Mouse (Mus musculus) MEL (cell line): ENCODE measurements around the gene Tlcd2. TPM values are rescaled to one million over a fixed set of nuclear protein-coding genes. Genes with fewer than 3 reads are reported as not detected.

Experiments used
- DNase-seq: peaks from one replicate; pipeline ENCODE4 v3.0.0; 2011; ENCODE audit warnings: low read depth, low spot score
- H3K27ac ChIP-seq: 2 replicates; pipeline ENCODE4 v1.5.1; 2012; ENCODE audit warnings: low read depth, mild to moderate bottlenecking, control low read depth, low read length, moderate library complexity; ENCODE audit not compliant: control insufficient read depth
- H3K27me3 ChIP-seq, 2 experiments: fragments of 150-350 bp in 1 of 2; sonication (generic) in 1 of 2; 2 replicates each; pipeline ENCODE4 v1.6.1; 2012; ENCODE audit warnings: low read length in 2 of 2, mild to moderate bottlenecking in 2 of 2, improper control_type of control experiment in 1 of 2, moderate library complexity in 1 of 2; ENCODE audit not compliant: insufficient read depth in 2 of 2, control insufficient read depth in 1 of 2
- H3K36me3 ChIP-seq, 2 experiments: 2 replicates each; pipeline ENCODE4 v1.6.1; 2012 to 2014; ENCODE audit warnings: low read length in 2 of 2, improper control_type of control experiment in 1 of 2, inconsistent platforms in 1 of 2, mild to moderate bottlenecking in 1 of 2; ENCODE audit not compliant: insufficient read depth in 2 of 2, control insufficient read depth in 1 of 2
- H3K4me1 ChIP-seq, 2 experiments: fragments of 150-350 bp in 1 of 2; sonication (generic) in 1 of 2; 2 replicates each; pipeline ENCODE4 v1.6.1; 2012; ENCODE audit warnings: low read length in 2 of 2, improper control_type of control experiment in 1 of 2, mild to moderate bottlenecking in 1 of 2; ENCODE audit not compliant: insufficient read depth in 2 of 2, control insufficient read depth in 1 of 2
- H3K4me3 ChIP-seq, 2 experiments: fragments of 150-350 bp in 1 of 2; sonication (generic) in 1 of 2; 2 replicates each; pipeline ENCODE4 v1.5.1; 2012; ENCODE audit warnings: low read depth in 2 of 2, low read length in 2 of 2, mild to moderate bottlenecking in 2 of 2, moderate library complexity in 2 of 2, control low read depth in 1 of 2, improper control_type of control experiment in 1 of 2; ENCODE audit not compliant: control insufficient read depth in 1 of 2, insufficient read depth in 1 of 2
- H3K79me2 ChIP-seq: 2 replicates; pipeline ENCODE4 v1.6.1; 2012; ENCODE audit warnings: mild to moderate bottlenecking, low read length, moderate library complexity; ENCODE audit not compliant: control insufficient read depth, poor library complexity, insufficient read depth
- H3K9ac ChIP-seq: 2 replicates; pipeline ENCODE4 v1.6.1; 2012; ENCODE audit warnings: low read depth, mild to moderate bottlenecking, control low read depth, low read length, moderate library complexity; ENCODE audit not compliant: control insufficient read depth, poor library complexity, severe bottlenecking
- H3K9me3 ChIP-seq: fragments of 150-350 bp; sonication (generic); replicated peaks from 2 replicates; pipeline ENCODE4 v1.6.1; 2012; ENCODE audit warnings: mild to moderate bottlenecking, low read length, improper control_type of control experiment, moderate library complexity; ENCODE audit not compliant: insufficient read depth
- BHLHE40 ChIP-seq: IDR thresholded peaks from 2 replicates; pipeline ENCODE4 v1.6.1; 2012; ENCODE audit warnings: low read depth, mild to moderate bottlenecking, inconsistent platforms, low read length, improper control_type of control experiment, borderline replicate concordance
- CHD1 ChIP-seq: IDR thresholded peaks from 2 replicates; pipeline ENCODE4 v1.6.1; 2012; ENCODE audit warnings: low read depth, mild to moderate bottlenecking, inconsistent platforms, low read length, improper control_type of control experiment
- CTCF ChIP-seq, 3 experiments: IDR thresholded peaks in 2 of 3; conservative IDR thresholded peaks in 1 of 3; 2 replicates each; pipeline ENCODE4 v1.5.1; 2011 to 2012; ENCODE audit warnings: low read length in 3 of 3, low read depth in 2 of 3, mild to moderate bottlenecking in 2 of 3, improper control_type of control experiment in 1 of 3, inconsistent platforms in 1 of 3, mixed read lengths in 1 of 3, moderate library complexity in 1 of 3; ENCODE audit not compliant: control insufficient read depth in 1 of 3, insufficient read depth in 1 of 3, poor library complexity in 1 of 3, severe bottlenecking in 1 of 3
- E2F4 ChIP-seq: IDR thresholded peaks from 2 replicates; pipeline ENCODE4 v1.6.1; 2011; ENCODE audit warnings: low read depth, low read length, improper control_type of control experiment, borderline replicate concordance
- HCFC1 ChIP-seq: IDR thresholded peaks from 2 replicates; pipeline ENCODE4 v1.6.1; 2012; ENCODE audit warnings: low read depth, mild to moderate bottlenecking, inconsistent platforms, low read length, improper control_type of control experiment, moderate library complexity
- JUND ChIP-seq: IDR thresholded peaks from 2 replicates; pipeline ENCODE4 v1.6.1; 2011; ENCODE audit warnings: low read depth, mild to moderate bottlenecking, improper control_type of control experiment, low read length
- KAT2A ChIP-seq: conservative IDR thresholded peaks from 2 replicates; pipeline ENCODE4 v1.6.1; 2012; ENCODE audit warnings: low read depth, low read length, improper control_type of control experiment, inconsistent platforms
- MAFK ChIP-seq: IDR thresholded peaks from 2 replicates; pipeline ENCODE4 v1.6.1; 2011; ENCODE audit warnings: low read depth, mild to moderate bottlenecking, low read length, improper control_type of control experiment, borderline replicate concordance
- MAZ ChIP-seq: IDR thresholded peaks from 2 replicates; pipeline ENCODE4 v1.6.1; 2012; ENCODE audit warnings: low read depth, mild to moderate bottlenecking, inconsistent platforms, low read length, improper control_type of control experiment
- MXI1 ChIP-seq: IDR thresholded peaks from 2 replicates; pipeline ENCODE4 v1.6.1; 2011; ENCODE audit warnings: mild to moderate bottlenecking, low read depth, low read length, improper control_type of control experiment
- MYB ChIP-seq: IDR thresholded peaks from 2 replicates; pipeline ENCODE4 v1.6.1; 2011; ENCODE audit warnings: mild to moderate bottlenecking, low read depth, low read length, improper control_type of control experiment
- POLR2A ChIP-seq, 2 experiments: IDR thresholded peaks; 2 replicates each; pipeline ENCODE4 v1.6.1; 2011 to 2012; ENCODE audit warnings: low read length in 2 of 2, mild to moderate bottlenecking in 2 of 2, control low read depth in 1 of 2, improper control_type of control experiment in 1 of 2, low read depth in 1 of 2, moderate library complexity in 1 of 2; ENCODE audit not compliant: control insufficient read depth in 1 of 2, insufficient read depth in 1 of 2, poor library complexity in 1 of 2
- POLR2AphosphoS2 ChIP-seq: IDR thresholded peaks from 2 replicates; pipeline ENCODE4 v1.6.1; 2011; ENCODE audit warnings: low read length, improper control_type of control experiment
- RAD21 ChIP-seq: IDR thresholded peaks from 2 replicates; pipeline ENCODE4 v1.6.1; 2011; ENCODE audit warnings: mild to moderate bottlenecking, low read depth, low read length, improper control_type of control experiment
- SIN3A ChIP-seq: IDR thresholded peaks from 2 replicates; pipeline ENCODE4 v1.6.1; 2012; ENCODE audit warnings: low read length, improper control_type of control experiment, inconsistent platforms
- SMC3 ChIP-seq: IDR thresholded peaks from 2 replicates; pipeline ENCODE4 v1.6.1; 2011; ENCODE audit warnings: low read depth, low read length, improper control_type of control experiment
- TCF12 ChIP-seq: IDR thresholded peaks from 2 replicates; pipeline ENCODE4 v1.6.1; 2014; ENCODE audit warnings: low read depth, mild to moderate bottlenecking, inconsistent platforms, low read length, improper control_type of control experiment, moderate library complexity
- USF1 ChIP-seq: IDR thresholded peaks from 2 replicates; pipeline ENCODE4 v1.6.1; 2014; ENCODE audit warnings: low read depth, mild to moderate bottlenecking, inconsistent platforms, low read length, improper control_type of control experiment, moderate library complexity
- ZKSCAN1 ChIP-seq: IDR thresholded peaks from 2 replicates; pipeline ENCODE4 v1.6.1; 2012; ENCODE audit warnings: low read depth, mild to moderate bottlenecking, inconsistent platforms, low read length, improper control_type of control experiment, moderate library complexity
- ZMIZ1 ChIP-seq: IDR thresholded peaks from 2 replicates; pipeline ENCODE4 v1.6.1; 2012; ENCODE audit warnings: low read depth, mild to moderate bottlenecking, inconsistent platforms, low read length, improper control_type of control experiment, moderate library complexity
- ZNF384 ChIP-seq: IDR thresholded peaks from 2 replicates; pipeline ENCODE4 v1.6.1; 2012; ENCODE audit warnings: low read depth, mild to moderate bottlenecking, inconsistent platforms, low read length, improper control_type of control experiment
- polyA plus RNA-seq, 2 experiments: library from polyadenylated mRNA; stranded (reverse) in 1 of 2; unstranded in 1 of 2; fragments of >175 nt in 1 of 2; fragments of >200 nt in 1 of 2; gene quantifications; 2 replicates each; pipeline versions ENCODE4 v1.2.1 to v1.2.4; 2012; ENCODE audit warnings: low replicate concordance in 2 of 2, low read depth in 1 of 2; ENCODE audit not compliant: insufficient read length in 2 of 2, insufficient read depth in 1 of 2, missing spikeins in 1 of 2
- total RNA-seq: library from RNA; depleted of rRNA; stranded (reverse); fragments of 300-350 nt; gene quantifications from 2 replicates; pipeline ENCODE4 v1.2.3, GENCODE M21; 2012

Gene Tlcd2
- total and polyA plus RNA-seq, 3 experiments: 0.50 to 0.86 TPM; not detected in 1

DNA sequence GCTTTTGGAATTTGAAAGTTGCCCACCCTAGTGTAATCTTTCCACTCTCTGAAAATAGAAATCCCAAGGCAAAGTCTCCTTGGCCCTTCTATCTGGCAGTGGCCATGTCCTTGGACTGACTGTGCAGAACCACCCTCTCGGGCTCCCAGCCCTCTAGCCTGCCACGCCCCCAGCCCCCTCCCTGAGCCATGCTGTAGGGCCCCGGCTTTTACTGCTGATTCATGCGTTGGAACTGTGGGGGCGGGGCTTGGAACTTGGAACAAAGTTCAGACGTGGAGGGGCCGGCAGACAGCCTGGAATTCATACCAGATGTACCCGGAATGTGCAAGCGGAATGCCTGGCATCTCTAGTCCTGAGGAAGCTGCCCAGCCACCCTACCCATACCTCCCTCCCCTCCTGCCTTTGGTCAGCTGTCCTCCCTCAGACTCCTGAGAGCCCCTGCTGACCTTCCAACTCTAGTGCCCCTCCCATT, 1.4 kb downstream of the Tlcd2 start (continued):
- TF ChIP-seq HCFC1: peak; percentile 29; the same call in 1 of the 2 replicates
- TF ChIP-seq MYB: no peak
- TF ChIP-seq SMC3: no peak
- TF ChIP-seq MAFK: peak; percentile 53; the same call in 1 of the 2 replicates
- no peak for TF ChIP-seq TCF12
- no peak for TF ChIP-seq KAT2A
- no peak for TF ChIP-seq ZNF384

DNA sequence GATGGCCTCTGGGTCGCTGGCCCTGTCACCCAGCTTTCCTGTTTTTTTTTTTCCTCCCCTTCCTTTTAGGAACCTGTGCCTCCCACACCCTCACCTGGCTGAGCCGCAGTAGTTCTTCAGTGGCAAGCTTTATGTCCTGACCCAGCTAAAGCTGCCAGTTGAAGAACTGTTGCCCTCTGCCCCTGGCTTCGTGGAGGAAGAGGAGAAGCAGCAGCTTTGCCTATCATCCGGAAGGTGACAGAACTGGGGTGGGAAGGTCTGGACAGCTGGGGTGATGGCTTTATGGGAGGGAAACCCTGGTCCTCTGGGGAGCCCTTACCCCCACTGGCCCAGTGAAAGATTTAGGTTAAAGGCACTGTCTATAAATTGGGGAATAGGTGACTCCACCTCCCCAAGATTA, 2.1 kb downstream of the Tlcd2 start:
- Histone ChIP-seq H3K9ac (no peak overlapping the region; the same call in 1 of the 2 replicates), H3K4me1 (peaks cover 2 to 22% of the 10 kb centered on the region in 2 experiments; a peak in 3 of 4 replicates), H3K9me3 (no peaks in the 10 kb centered on the region)
- no peak for DNase-seq
- TF ChIP-seq SIN3A (no peak), TCF12 (no peak), BHLHE40 (no peak), RAD21 (no peak), USF1 (no peak), MAZ (no peak), MXI1 (no peak), JUND (no peak), CTCF (IDR thresholded peaks at IDR 0.05 in 2 of 3, conservative IDR thresholded peaks at IDR 0.05 in 1 of 3; ENCODE audit: control insufficient read depth in 1 of 3, insufficient read depth in 1 of 3, low read depth in 2 of 3, low read length in 3 of 3, poor library complexity in 1 of 3, severe bottlenecking in 1 of 3) (no peak), E2F4 (no peak), ZKSCAN1 (no peak), MYB (no peak), CHD1 (no peak), POLR2A (IDR thresholded peaks at IDR 0.05; ENCODE audit: control insufficient read depth in 1 of 2, insufficient read depth in 1 of 2, low read depth in 1 of 2, low read length in 2 of 2, poor library complexity in 1 of 2) (no peak), ZMIZ1 (no peak), POLR2AphosphoS2 (no peak)
- TF ChIP-seq, all 39 proteins: peak for 0
- no peak overlapping the region for H3K4me3 ChIP-seq
- H3K27me3 ChIP-seq: no peaks in the 10 kb centered on the region
- peaks cover 8% of the 10 kb centered on the region; the same call in 1 of the 2 replicates for H3K79me2 ChIP-seq
- peaks cover 0 to 18% of the 10 kb centered on the region in 2 experiments; a peak in 2 of 4 replicates for H3K36me3 ChIP-seq
- H3K27ac ChIP-seq: peak overlapping the region; percentile 49; the same call in 1 of the 2 replicates
